Mouse (Mus musculus) lung, postnatal 36 days (tissue): Measurements from ENCODE around the gene Zfp971.
A peak's percentile ranks its signal among the peaks of the same experiment; 100 is the strongest.
"Not testable (repeated sequence)": the region's sequence is repeated elsewhere in the genome, so short reads cannot be mapped to it uniquely, and the experiment has no call there.

Experiments
- DNase-seq: peaks from one replicate; pipeline ENCODE4 v3.0.0; 2022; ENCODE audit warnings: mixed read lengths

Zfp971 gene

GRCm38 (mm10) chr2:178023011-178023611 is at the start of gene Zfp971:
Zfp971 (plus strand) TSS chr2:178023284.
- DNase-seq, result peak; percentile 76

- not testable (repeated sequence) for DNase-seq
Observed at GRCm38 (mm10) chr2:177974814-177975213, 48.3 kb upstream of the Zfp971 start.

- DNase-seq, result not testable (repeated sequence)
Observed at GRCm38 (mm10) chr2:178019486-178019885, 3.6 kb upstream of the Zfp971 start.

GRCm38 (mm10) chr2:178020773-178021172 is 2.3 kb upstream of the Zfp971 start:
- peak; percentile 51 for DNase-seq

- DNase-seq, result peak; percentile 6
Observed at GRCm38 (mm10) chr2:178023861-178024260, 777 bp downstream of the Zfp971 start.

- not testable (repeated sequence) for DNase-seq
Observed at GRCm38 (mm10) chr2:178027601-178028000, 4.5 kb downstream of the Zfp971 start.

GRCm38 (mm10) chr2:178058195-178058594 is 35.1 kb downstream of the Zfp971 start:
- peak; percentile 82 for DNase-seq

GRCm38 (mm10) chr2:178078166-178078717 is 55.2 kb downstream of the Zfp971 start, which contains the start of gene Zfp931:
Zfp931 (minus strand) TSS chr2:178078476.
- peak; percentile 27 for DNase-seq
